Mouse (Mus musculus) megakaryocyte, embryonic 14.5 days (primary cell): Measurements from ENCODE around the gene Enpp3. TPM values are rescaled to one million over a fixed set of nuclear protein-coding genes. Genes with fewer than 3 reads are reported as not detected.
A peak's percentile ranks its signal among the peaks of the same experiment; 100 is the strongest.

Experiments used
- H3K27me3 ChIP-seq: replicated peaks from 2 replicates; pipeline ENCODE3; 2012; ENCODE audit warnings: inconsistent platforms
- H3K36me3 ChIP-seq: replicated peaks from 2 replicates; pipeline ENCODE3; 2012; ENCODE audit warnings: low read length, inconsistent platforms, mixed read lengths
- H3K4me1 ChIP-seq: 2 replicates; pipeline ENCODE4 v1.6.1; 2012; ENCODE audit warnings: inconsistent platforms
- H3K4me3 ChIP-seq: replicated peaks from 2 replicates; pipeline ENCODE3; 2012; ENCODE audit warnings: moderate library complexity, mild to moderate bottlenecking, inconsistent platforms
- H3K9me3 ChIP-seq: 2 replicates; pipeline ENCODE4 v1.6.1; 2012; ENCODE audit warnings: inconsistent platforms
- FLI1 ChIP-seq: IDR thresholded peaks from 2 replicates; pipeline ENCODE4 v1.6.1; 2012; ENCODE audit warnings: low read length, inconsistent platforms, mixed read lengths
- GATA1 ChIP-seq: IDR thresholded peaks from 3 replicates; pipeline ENCODE4 v1.6.1; 2012; ENCODE audit warnings: mixed read lengths, low read length, inconsistent platforms, borderline replicate concordance
- polyA plus RNA-seq: library from polyadenylated mRNA; stranded (reverse); fragments of >175 nt; gene quantifications from 2 replicates; pipeline ENCODE4 v1.2.3, GENCODE M21; 2012; ENCODE audit warnings: low replicate concordance; ENCODE audit not compliant: insufficient read depth

Enpp3 gene
- polyA plus RNA-seq = not detected in 2 replicates

DNA sequence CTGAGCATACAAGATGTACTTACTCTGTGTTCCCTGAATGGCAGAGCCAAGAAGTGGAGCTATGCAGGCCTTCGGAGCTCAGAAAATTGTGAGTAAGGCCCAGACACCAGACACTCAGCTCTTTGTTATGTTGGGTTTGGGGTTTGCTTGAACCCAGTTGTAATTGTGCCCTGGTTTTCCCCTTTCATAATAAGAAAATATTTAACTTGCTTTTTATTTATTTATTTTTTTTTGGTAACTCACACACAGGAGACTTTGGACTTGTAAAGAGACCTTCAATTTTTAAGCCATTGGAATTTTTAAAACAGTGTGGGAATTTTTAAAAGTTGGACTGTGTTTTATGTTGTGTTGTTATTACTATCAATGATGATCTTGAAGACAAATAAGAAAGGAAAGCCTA, at the start of gene Enpp3:
Enpp3 (minus strand) TSS at position 148 of the 400 bp plus-strand sequence.
- Histone ChIP-seq H3K4me3 (no peak within 1 kb of the TSS), H3K4me1 (no peaks in the 10 kb centered on the region), H3K27me3 (no peaks in the 10 kb centered on the region), H3K9me3 (peaks cover 42% of the 10 kb centered on the region), H3K36me3 (no peaks in the 10 kb centered on the region)
- TF ChIP-seq FLI1 (no peak), GATA1 (no peak)

DNA sequence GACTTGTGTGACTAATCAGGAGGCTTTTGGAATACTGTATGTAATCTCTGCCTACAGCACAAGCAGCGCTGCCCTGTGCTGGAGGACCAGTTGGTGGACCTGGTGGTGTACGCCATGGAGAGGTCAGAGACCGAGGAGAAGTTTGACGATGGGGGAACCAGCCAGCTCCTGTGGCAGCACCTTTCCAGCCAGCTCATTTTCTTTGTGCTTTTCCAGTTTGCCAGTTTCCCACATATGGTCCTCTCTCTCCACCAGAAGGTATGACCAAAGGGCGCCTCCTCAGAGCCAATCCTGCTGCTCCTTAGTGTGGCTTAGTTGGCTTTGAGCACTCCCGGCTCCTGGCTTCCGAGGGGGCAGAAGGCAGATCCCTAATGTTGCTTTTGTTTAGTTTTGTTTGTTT, 45.7 kb upstream of the Enpp3 start:
- H3K4me3 ChIP-seq = no peak overlapping the region
- TF ChIP-seq GATA1 (no peak), FLI1 (no peak)
- peaks cover 94% of the 10 kb centered on the region for H3K36me3 ChIP-seq
- no peaks in the 10 kb centered on the region for H3K4me1 ChIP-seq
- H3K27me3 ChIP-seq = no peaks in the 10 kb centered on the region
- H3K9me3 ChIP-seq = no peaks in the 10 kb centered on the region

DNA sequence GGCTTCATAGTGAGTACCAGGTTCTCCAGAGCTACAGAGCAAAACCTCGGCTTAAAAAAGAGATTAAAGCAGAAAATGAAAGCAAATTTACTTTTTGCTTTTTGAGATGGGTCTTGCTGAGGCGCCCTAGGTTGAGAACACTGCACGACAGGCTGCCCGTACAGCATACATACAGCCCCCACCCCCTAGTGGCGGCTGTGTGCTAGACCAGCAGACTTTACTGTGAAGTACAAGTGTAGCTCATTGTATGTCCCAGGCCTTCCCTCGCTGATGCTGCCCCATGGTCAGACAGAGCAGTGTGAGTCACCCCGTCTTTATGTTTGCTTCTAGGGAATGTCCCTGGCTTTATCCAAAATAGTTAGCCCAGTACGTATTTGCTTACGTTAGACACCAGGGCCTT, 43.4 kb upstream of the Enpp3 start:
- peaks cover 94% of the 10 kb centered on the region for H3K36me3 ChIP-seq
- no peak overlapping the region for H3K4me3 ChIP-seq
- no peaks in the 10 kb centered on the region for H3K27me3 ChIP-seq
- H3K4me1 ChIP-seq = no peaks in the 10 kb centered on the region
- H3K9me3 ChIP-seq = no peaks in the 10 kb centered on the region
- TF ChIP-seq GATA1 (no peak), FLI1 (no peak)

DNA sequence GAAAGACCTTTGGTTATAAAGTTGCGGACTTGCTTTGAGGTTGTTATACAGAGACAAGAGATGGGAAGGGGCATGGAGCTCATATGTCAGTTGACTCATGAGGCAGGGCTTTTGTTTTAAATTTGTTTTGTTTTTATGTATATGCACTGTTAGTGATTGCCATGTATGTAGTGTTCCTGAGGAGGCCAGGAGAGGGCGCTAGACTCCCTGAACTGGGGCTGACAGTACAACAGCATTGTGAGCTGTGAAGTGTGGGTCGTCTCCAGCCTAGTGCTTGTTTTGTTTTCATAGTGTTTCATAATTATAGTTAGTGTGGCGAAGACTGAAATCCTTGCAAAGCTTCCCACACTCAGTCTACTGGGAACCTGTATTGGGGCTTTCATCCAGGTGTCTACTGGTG, 31.0 kb upstream of the Enpp3 start:
- Histone ChIP-seq H3K9me3 (no peaks in the 10 kb centered on the region), H3K36me3 (peaks cover 73% of the 10 kb centered on the region), H3K4me1 (peaks cover 7% of the 10 kb centered on the region; the same call in 1 of the 2 replicates), H3K27me3 (no peaks in the 10 kb centered on the region), H3K4me3 (no peak overlapping the region)
- TF ChIP-seq FLI1 (no peak), GATA1 (no peak)

DNA sequence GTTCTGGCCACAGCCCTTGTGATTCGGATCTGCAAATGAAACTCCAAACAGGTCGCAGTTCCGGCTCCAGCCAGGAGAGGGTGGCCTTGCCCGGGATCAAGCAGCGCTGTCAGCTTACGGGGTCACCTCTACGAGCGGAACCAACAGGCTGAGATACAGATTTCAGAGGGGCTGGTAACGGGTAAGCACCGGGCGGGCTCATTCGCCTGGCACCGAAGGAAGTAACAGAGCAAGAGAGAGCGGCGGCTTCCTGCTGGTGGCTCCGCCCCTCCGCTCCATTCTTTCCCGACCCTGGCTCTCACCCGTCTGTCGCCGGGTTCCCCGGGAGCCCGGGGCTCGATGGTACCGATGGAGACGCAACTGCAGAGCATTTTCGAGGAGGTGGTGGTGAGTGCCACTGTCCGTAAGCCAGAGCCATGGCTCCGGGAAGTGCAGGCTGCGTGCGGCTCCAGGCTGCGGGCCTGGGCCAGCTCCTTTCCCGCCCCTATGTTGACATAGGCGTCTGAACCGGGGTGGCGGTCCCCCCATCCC, 27.2 kb upstream of the Enpp3 start, which contains the start of gene Med23:
Med23 (plus strand) TSS at position 227 of the 531 bp plus-strand sequence.
- H3K9me3 ChIP-seq = no peaks in the 10 kb centered on the region
- H3K4me1 ChIP-seq = peaks cover 7% of the 10 kb centered on the region; the same call in 1 of the 2 replicates
- peaks cover 36% of the 10 kb centered on the region for H3K36me3 ChIP-seq
- peak within 1 kb of the TSS; percentile 98 for H3K4me3 ChIP-seq
- no peaks in the 10 kb centered on the region for H3K27me3 ChIP-seq
- TF ChIP-seq FLI1 (no peak), GATA1 (no peak)

DNA sequence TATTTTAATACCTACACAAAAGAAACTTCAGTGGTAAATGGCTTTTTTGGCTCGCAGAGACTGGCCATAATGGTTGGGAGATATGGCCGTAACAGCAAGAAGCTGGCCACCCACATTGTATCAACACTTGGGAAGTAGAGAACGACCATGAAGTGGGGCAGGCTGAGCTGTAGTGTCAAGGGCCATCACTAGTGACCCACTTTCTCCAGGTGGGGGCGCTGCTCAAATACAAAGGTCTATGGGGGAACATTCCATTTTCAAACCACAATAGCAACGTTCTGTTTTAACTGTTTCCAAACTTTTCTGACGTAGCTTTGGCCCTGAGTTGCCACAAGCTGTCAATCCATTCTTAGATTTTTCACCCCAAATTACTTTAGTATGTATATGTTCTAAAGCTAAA, 21.8 kb upstream of the Enpp3 start:
- Histone ChIP-seq H3K27me3 (no peaks in the 10 kb centered on the region), H3K9me3 (no peaks in the 10 kb centered on the region), H3K36me3 (no peaks in the 10 kb centered on the region), H3K4me3 (no peak overlapping the region), H3K4me1 (no peaks in the 10 kb centered on the region)
- TF ChIP-seq FLI1 (no peak), GATA1 (no peak)

DNA sequence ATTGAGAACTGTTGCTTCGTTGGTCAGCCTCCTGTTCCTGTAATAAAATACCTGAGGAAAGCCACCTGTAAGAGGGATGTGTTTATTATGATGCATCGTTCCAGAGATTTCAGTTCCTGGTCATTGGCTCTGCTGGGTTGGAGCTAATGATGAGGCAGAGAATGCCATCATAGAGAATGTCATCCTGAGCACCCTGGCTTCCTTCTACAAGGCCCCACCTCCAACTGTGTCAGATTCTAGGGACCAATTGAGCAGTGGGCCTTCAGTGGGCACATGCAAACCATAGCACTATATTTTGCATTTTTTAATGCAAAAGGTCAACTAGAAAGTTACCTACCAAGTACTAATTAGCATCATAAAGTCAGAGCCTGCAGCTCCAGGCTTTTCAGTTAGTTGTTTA, 20.5 kb upstream of the Enpp3 start:
- Histone ChIP-seq H3K4me3 (no peak overlapping the region), H3K36me3 (no peaks in the 10 kb centered on the region), H3K27me3 (no peaks in the 10 kb centered on the region), H3K9me3 (no peaks in the 10 kb centered on the region), H3K4me1 (no peaks in the 10 kb centered on the region)
- TF ChIP-seq GATA1 (no peak), FLI1 (no peak)

DNA sequence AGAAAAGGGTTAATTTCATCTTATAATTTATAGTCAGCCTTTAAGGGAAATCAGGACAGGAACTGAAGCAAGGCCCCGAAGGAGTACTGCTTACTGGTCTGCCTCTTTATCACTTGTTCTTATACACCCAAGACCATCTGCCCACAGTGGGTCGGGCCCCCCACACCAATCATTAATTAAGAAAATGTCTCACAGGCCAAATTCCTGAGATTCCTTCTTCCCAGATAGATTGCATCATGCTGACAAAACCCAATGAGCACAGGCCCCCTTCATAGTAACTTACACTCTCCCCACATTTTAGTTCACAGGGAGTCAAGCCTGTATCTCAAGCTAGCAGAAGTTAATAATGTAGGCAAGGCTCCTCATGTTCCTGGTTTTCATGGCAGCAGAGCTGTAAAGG, 625 bp downstream of the Enpp3 start:
- Histone ChIP-seq H3K27me3 (no peaks in the 10 kb centered on the region), H3K4me1 (no peaks in the 10 kb centered on the region), H3K36me3 (no peaks in the 10 kb centered on the region), H3K9me3 (peaks cover 48% of the 10 kb centered on the region), H3K4me3 (no peak overlapping the region)
- TF ChIP-seq GATA1 = no peak
- no peak for TF ChIP-seq FLI1

DNA sequence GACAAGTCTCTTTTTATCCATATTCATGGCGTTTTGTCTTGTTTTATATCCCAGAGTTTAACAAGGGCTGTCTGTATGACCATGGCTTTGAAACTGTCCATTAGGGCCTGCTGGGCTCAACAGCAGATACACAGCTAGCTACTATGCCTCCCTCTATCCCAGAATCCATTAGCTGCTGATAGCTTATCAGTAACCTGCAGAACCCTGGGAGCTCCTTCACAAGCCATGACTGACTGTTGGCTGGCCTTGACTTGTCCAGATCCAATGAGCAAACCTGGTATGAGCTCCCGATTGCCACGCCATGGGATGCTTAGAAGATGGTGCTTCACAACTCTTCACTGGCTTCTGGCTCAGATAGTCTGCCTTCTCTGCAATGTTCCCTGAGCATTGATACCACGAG, 1.8 kb downstream of the Enpp3 start:
- no peaks in the 10 kb centered on the region for H3K4me1 ChIP-seq
- peaks cover 47% of the 10 kb centered on the region for H3K9me3 ChIP-seq
- TF ChIP-seq GATA1 (no peak), FLI1 (no peak)
- no peak overlapping the region for H3K4me3 ChIP-seq
- no peaks in the 10 kb centered on the region for H3K36me3 ChIP-seq
- H3K27me3 ChIP-seq = no peaks in the 10 kb centered on the region

DNA sequence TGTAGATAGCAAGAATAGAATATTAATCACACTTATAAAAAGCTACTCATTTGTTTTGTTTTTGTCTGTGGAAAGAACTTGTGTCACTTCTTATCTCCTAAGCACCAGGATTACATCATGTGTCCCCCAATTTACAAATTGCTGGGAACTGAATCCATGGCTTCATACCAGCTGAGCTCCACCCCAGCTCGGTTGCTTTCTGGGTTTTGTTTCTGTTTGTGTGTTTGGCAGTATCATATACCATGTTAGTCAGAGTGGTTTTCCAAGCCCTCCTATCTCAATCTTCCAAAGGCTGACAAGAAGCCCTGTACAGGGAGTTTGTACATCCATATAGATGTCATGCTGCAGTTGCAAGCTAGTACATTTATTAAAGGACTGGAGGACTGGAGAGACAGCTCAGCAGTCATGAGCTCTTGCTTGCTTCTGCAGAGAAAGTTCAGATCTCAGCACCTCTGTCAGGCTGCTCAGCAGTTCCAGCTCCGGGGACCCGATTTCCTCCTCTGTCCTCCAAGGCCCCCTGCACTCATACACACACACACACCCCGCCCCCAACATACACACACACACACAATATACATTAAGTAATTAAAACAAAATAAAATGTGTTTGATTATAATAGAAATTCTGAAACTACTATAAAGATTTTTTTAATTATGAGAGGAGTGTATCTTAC, 6.1 kb downstream of the Enpp3 start:
- H3K9me3 ChIP-seq = peaks cover 25% of the 10 kb centered on the region
- H3K27me3 ChIP-seq = no peaks in the 10 kb centered on the region
- no peak for TF ChIP-seq FLI1
- no peak for TF ChIP-seq GATA1
- H3K4me3 ChIP-seq = no peak overlapping the region
- H3K36me3 ChIP-seq = no peaks in the 10 kb centered on the region
- no peaks in the 10 kb centered on the region for H3K4me1 ChIP-seq
